In the genomic region with DNA sequence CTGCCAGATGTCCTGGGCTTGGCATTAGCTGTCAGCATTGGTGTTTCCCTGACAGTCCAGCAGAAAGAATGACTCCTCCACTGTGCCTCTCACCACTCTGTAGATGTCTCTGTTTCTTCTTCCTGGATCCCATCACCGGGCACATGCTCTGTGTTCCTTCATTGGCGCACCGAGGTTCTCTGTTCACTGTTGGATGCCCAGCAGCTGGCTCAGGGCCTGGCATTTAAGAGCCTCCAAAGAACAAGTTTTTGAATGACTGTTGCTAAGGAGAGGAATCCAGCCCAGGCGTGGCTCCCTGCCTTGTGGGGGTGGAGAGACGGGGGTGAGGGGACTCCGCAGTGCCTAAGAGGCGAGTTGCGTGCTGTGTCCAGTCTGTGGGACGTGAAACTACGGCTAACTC, we compare ENCODE assay signal across 9 mouse cellular contexts.
DNase-seq lines count a peak whose midpoint lies in the region; ATAC-seq lines count a peak whose summit lies in the region.
"Had no signal": no experiment of that assay in that cellular context is flagged by ENCODE, and none has a peak within 500 bp of the region (broad histone marks: within the 10 kb centered on the region; RNA-seq: fewer than 3 reads in every experiment).

No protein-coding gene starts in this region.

- H3K27me3 ChIP-seq in forebrain, embryonic 16.5 days (replicated peaks; ENCODE audit: control insufficient read depth, insufficient read depth, low read length), result no peaks in the 10 kb centered on the region
- H3K27me3 ChIP-seq in intestine, embryonic 15.5 days (replicated peaks), result no peaks in the 10 kb centered on the region

- peaks cover 42% of the 10 kb centered on the region for H3K4me1 ChIP-seq in forebrain, embryonic 16.5 days (replicated peaks; ENCODE audit: control insufficient read depth, insufficient read depth, low read length)
- peaks cover 17% of the 10 kb centered on the region for H3K4me1 ChIP-seq in intestine, embryonic 15.5 days (replicated peaks)

- intact Hi-C loops in left cerebral cortex, postnatal 4 days (cut with DNase I), result no loop called here

- H3K9me3 ChIP-seq in forebrain, embryonic 16.5 days (ENCODE audit: control insufficient read depth, low read length), result no peaks in the 10 kb centered on the region
- no peaks in the 10 kb centered on the region for H3K9me3 ChIP-seq in intestine, embryonic 15.5 days

- peak; percentile 63 to 80 for DNase-seq in cerebellum, postnatal 10 days
- no peak for DNase-seq in cerebellum, postnatal 36 days
- peak; percentile 40 to 62 for DNase-seq in left cerebral cortex, adult 18-20 months (ENCODE audit: low spot score in 2 of 2)
- DNase-seq in left cerebral cortex, adult 11 months (ENCODE audit: low spot score), result no peak
- DNase-seq in left cerebral cortex, postnatal 4 days, result peak; percentile 80
- no peak for DNase-seq in urinary bladder, postnatal 14 days (ENCODE audit: low spot score)

- no peak overlapping the region for H3K4me3 ChIP-seq in forebrain, embryonic 16.5 days (replicated peaks; ENCODE audit: low read length)
- H3K4me3 ChIP-seq in intestine, embryonic 15.5 days (replicated peaks), result no peak overlapping the region

- no peak overlapping the region for H3K4me2 ChIP-seq in forebrain, embryonic 16.5 days (ENCODE audit: low read length)
- no peak overlapping the region for H3K4me2 ChIP-seq in intestine, embryonic 15.5 days (replicated peaks)

- peak; percentile 60 for ATAC-seq in forebrain, embryonic 16.5 days
- ATAC-seq in intestine, embryonic 15.5 days, result no peak

- H3K9ac ChIP-seq in forebrain, embryonic 16.5 days (replicated peaks; ENCODE audit: low read depth, low read length), result no peak overlapping the region
- H3K9ac ChIP-seq in intestine, embryonic 15.5 days, result no peak overlapping the region
- H3K9ac ChIP-seq: liver, embryonic 14.5 days had no signal

- H3K27ac ChIP-seq in forebrain, embryonic 16.5 days (ENCODE audit: low read length), result 0 out of 2 replicates have a peak overlapping the region, but pooled peaks have one; percentile 12
- H3K27ac ChIP-seq in intestine, embryonic 15.5 days, result no peak overlapping the region
- H3K27ac ChIP-seq: liver, embryonic 14.5 days had no signal

- WGBS in forebrain, embryonic 16.5 days, result 50% methylated on average over 10 of the region's 10 CpGs
- 87% methylated on average over 10 of the region's 10 CpGs for WGBS in intestine, embryonic 15.5 days

- no peaks in the 10 kb centered on the region for H3K36me3 ChIP-seq in forebrain, embryonic 16.5 days (ENCODE audit: control insufficient read depth, insufficient read depth)
- H3K36me3 ChIP-seq in intestine, embryonic 15.5 days, result 0 out of 2 replicates have a peak, but pooled peaks cover 3% of the 10 kb centered on the region

Comparison
In these comparisons a context has a peak if more than half of its experiments do, and no peak if none do; other contexts are left out.
1. DNase-seq: peak in cerebellum, postnatal 10 days (2 of 2), left cerebral cortex, adult 18-20 months (2 of 2) and left cerebral cortex, postnatal 4 days (single experiment); none in cerebellum, postnatal 36 days (0 of 2), left cerebral cortex, adult 11 months (single experiment) and urinary bladder, postnatal 14 days (single experiment).